Mouse (Mus musculus): ENCODE results near the gene Mrps35. TPM values are rescaled to one million over a fixed set of nuclear protein-coding genes. Genes with fewer than 3 reads are reported as not detected.

Mrps35 gene
- polyA plus RNA-seq, 1 experiment from 2014 or later = 104 TPM

DNA sequence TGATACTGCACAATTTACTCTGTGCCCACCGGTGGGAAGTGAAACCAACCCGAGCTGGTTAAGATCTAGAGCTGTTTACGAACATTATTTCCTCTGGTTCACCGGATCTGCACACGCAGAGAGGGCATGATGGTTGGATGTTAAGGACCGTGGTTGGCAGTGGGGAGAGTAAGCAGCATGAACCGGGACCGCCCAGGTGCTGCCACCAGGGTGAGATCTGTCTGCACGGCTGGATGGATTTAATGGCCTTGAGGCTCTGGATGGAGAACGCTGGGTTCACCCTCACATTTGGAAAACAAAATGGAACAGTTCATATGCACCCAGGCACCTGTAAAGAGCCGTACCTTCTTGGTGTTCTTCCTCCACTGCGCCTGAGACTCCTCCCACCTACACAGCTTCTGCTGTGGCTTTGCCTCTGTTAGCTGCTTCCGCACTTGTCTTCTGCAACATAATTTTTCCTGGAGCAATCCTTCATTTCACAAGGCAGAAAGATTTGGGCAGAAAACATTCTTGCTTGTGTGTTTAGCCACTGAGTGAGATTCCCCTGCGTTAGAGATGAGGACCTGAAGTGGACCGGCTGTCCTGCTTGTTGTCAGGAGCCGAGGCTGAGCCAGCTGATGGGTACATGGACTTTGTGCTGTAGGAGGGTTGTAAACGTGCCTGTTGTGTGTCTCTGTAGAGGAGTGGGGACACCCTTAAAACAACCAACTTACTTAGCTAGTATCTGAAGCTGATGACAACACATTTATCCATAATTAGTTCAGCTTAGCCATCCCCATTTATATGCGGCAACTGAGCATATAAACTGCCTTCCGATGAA, 57.1 kb downstream of the Mrps35 start:
- no peaks in the 10 kb centered on the region for H3K27me3 ChIP-seq (ENCODE audit: insufficient read depth, poor library complexity, severe bottlenecking)
- no peak overlapping the region for H3K27ac ChIP-seq
- H3K36me3 ChIP-seq = peaks cover 43% of the 10 kb centered on the region
- peaks cover 2% of the 10 kb centered on the region for H3K4me1 ChIP-seq (replicated peaks)
- H3K4me3 ChIP-seq = no peak overlapping the region
- H3K9me3 ChIP-seq = no peaks in the 10 kb centered on the region
- WGBS = 88% methylated on average over 19 of the region's 19 CpGs
- no peak for DNase-seq (ENCODE audit: low spot score)

DNA sequence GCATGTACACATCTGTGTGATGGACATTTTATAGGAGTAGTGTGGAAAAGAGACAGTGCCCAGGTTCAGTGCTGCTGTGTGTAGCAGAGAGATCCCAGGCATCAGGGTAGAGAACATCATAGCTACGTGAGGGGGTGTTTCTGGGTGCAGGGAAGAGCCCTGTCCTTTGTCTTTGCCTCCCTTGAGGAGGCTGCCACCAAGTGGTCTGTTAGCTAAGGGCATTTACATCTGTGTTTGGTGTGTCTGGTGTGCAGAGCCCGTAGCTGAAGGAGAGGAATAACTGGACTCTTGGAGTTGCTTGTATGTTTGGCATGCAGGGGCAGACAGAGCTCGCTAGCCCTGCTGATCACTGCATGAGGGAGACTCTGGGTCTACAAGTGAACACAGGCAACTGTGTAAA, 59.7 kb downstream of the Mrps35 start:
- no peaks in the 10 kb centered on the region for H3K9me3 ChIP-seq
- peaks cover 44% of the 10 kb centered on the region for H3K36me3 ChIP-seq
- H3K27me3 ChIP-seq (ENCODE audit: insufficient read depth, poor library complexity, severe bottlenecking) = no peaks in the 10 kb centered on the region
- no peak for DNase-seq (ENCODE audit: low spot score)
- 85% methylated on average over 3 of the region's 3 CpGs for WGBS
- H3K4me1 ChIP-seq (replicated peaks) = no peaks in the 10 kb centered on the region; the same call in 1 of the 2 replicates
- no peak overlapping the region for H3K4me3 ChIP-seq
- no peak overlapping the region for H3K27ac ChIP-seq

DNA sequence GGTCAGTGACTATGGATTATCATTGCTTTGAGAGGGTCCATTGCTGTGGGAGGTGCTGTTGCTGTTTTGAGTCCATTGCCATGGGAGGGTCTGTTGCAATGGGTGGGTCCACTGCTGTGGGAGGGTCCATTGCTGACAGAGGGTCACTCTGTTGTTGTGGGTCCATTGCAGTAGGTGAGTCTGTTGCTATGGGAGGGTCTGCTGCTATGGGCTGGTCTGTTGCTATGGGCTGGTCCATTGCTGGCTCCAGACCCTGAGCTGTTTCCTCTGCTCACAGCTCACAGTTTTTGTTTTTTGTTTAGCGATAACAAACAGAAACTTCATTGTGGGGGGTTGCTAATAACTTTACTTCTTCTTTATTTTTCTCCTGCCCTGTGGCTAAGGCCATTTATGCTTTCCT, 63.0 kb downstream of the Mrps35 start:
- Histone ChIP-seq H3K4me3 (no peak overlapping the region), H3K9me3 (no peaks in the 10 kb centered on the region), H3K4me1 (replicated peaks) (no peaks in the 10 kb centered on the region), H3K27ac (no peak overlapping the region), H3K36me3 (peaks cover 75% of the 10 kb centered on the region), H3K27me3 (ENCODE audit: insufficient read depth, poor library complexity, severe bottlenecking) (no peaks in the 10 kb centered on the region)
- 94% methylated on average over 1 of the region's 1 CpGs for WGBS
- DNase-seq (ENCODE audit: low spot score) = no peak

DNA sequence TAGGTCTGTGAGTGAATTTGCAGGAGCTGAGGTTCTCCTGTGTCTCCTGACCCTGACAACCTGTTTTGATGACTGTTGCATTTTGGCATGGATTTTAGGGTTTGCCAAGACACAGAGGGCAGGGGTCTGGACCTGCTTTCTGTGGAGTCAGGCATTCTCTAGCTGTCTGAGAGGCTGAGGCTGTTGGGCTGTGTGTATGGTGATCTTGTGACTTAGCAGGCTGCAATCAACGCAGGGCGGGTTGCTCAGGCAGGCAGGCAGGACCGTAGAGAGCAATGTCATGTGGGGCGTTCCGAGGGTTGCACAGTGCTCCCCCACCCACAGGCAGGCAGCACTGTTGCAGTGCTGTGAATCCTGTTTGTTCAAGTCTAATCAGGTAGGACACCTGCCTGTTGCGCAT, 64.2 kb downstream of the Mrps35 start:
- no peak overlapping the region for H3K27ac ChIP-seq
- no peaks in the 10 kb centered on the region for H3K9me3 ChIP-seq
- H3K4me1 ChIP-seq (replicated peaks) = no peaks in the 10 kb centered on the region
- H3K36me3 ChIP-seq = peaks cover 74% of the 10 kb centered on the region
- DNase-seq (ENCODE audit: low spot score) = no peak
- no peaks in the 10 kb centered on the region for H3K27me3 ChIP-seq (ENCODE audit: insufficient read depth, poor library complexity, severe bottlenecking)
- 92% methylated on average over 6 of the region's 6 CpGs for WGBS
- no peak overlapping the region for H3K4me3 ChIP-seq

- Histone ChIP-seq H3K4me1 (replicated peaks) (no peaks in the 10 kb centered on the region; the same call in 1 of the 2 replicates), H3K4me3 (no peak overlapping the region), H3K9me3 (no peaks in the 10 kb centered on the region), H3K27me3 (ENCODE audit: insufficient read depth, poor library complexity, severe bottlenecking) (no peaks in the 10 kb centered on the region), H3K36me3 (peaks cover 63% of the 10 kb centered on the region), H3K27ac (no peak overlapping the region)
- WGBS = 90% methylated on average over 7 of the region's 7 CpGs
- no peak for DNase-seq (ENCODE audit: low spot score)
These were observed 66.7 kb downstream of the Mrps35 start for GRCm38 (mm10) chr6:147109283-147109682.

- H3K4me3 ChIP-seq = no peak overlapping the region
- peak; percentile 84 for DNase-seq (ENCODE audit: low spot score)
- peaks cover 11% of the 10 kb centered on the region for H3K36me3 ChIP-seq
- no peaks in the 10 kb centered on the region for H3K9me3 ChIP-seq
- peaks cover 3% of the 10 kb centered on the region; the same call in 1 of the 2 replicates for H3K4me1 ChIP-seq (replicated peaks)
- no peaks in the 10 kb centered on the region for H3K27me3 ChIP-seq (ENCODE audit: insufficient read depth, poor library complexity, severe bottlenecking)
- no peak overlapping the region for H3K27ac ChIP-seq
- 10% methylated on average over 10 of the region's 10 CpGs for WGBS
These were observed 74.0 kb downstream of the Mrps35 start for GRCm38 (mm10) chr6:147116579-147116978.

- no peak for DNase-seq (ENCODE audit: low spot score)
- Histone ChIP-seq H3K9me3 (no peaks in the 10 kb centered on the region), H3K4me3 (no peak overlapping the region), H3K4me1 (replicated peaks) (peaks cover 3% of the 10 kb centered on the region; the same call in 1 of the 2 replicates), H3K36me3 (peaks cover 3% of the 10 kb centered on the region; the same call in 1 of the 2 replicates), H3K27ac (no peak overlapping the region), H3K27me3 (ENCODE audit: insufficient read depth, poor library complexity, severe bottlenecking) (no peaks in the 10 kb centered on the region)
- WGBS = 95% methylated on average over 7 of the region's 7 CpGs
These were observed 75.2 kb downstream of the Mrps35 start for GRCm38 (mm10) chr6:147117764-147118163.

DNA sequence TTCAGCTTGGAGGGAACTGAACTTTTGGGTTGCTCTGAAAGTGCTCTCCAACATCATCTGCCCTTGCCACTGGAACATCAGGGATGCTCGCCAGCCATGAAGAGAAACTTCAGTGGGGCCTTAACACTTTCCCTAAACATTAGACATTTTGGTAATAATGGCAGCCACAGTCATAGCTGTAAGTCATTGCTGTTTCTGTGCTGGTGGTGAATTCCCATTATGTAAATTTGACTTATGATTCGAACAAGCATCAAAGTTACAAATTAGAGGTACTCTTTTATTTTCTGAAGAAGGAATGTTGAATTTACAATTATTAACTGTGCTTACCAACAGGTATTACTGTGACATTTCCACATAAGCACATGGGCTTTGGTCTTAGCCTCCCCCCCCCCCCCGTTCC, 75.6 kb downstream of the Mrps35 start:
- Histone ChIP-seq H3K9me3 (no peaks in the 10 kb centered on the region), H3K27ac (no peak overlapping the region), H3K27me3 (ENCODE audit: insufficient read depth, poor library complexity, severe bottlenecking) (no peaks in the 10 kb centered on the region), H3K36me3 (no peaks in the 10 kb centered on the region), H3K4me3 (no peak overlapping the region), H3K4me1 (replicated peaks) (peaks cover 3% of the 10 kb centered on the region; the same call in 1 of the 2 replicates)
- WGBS = 88% methylated on average over 3 of the region's 3 CpGs
- DNase-seq (ENCODE audit: low spot score) = no peak

DNA sequence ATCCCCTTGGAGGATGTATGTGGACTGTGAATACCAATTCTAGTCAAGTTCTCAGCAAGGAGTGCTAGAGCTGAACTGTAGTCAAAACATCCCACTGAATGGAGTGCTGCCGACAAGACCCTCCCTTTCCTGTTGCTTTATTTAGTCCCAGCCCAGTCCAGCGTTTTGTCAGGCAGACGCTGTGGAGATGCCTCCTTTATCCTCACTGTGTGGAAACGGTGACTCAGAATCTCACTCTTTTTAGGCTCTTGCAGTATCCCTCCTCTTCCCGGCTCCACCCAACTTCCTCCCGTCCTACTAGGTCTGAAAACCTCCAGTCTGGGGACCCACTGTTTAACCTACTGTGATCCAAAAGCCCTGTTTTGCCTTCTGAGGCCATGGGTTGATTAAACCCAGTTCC, 78.8 kb downstream of the Mrps35 start:
- no peaks in the 10 kb centered on the region for H3K9me3 ChIP-seq
- H3K36me3 ChIP-seq = no peaks in the 10 kb centered on the region
- H3K27ac ChIP-seq = no peak overlapping the region
- no peak for DNase-seq (ENCODE audit: low spot score)
- H3K4me3 ChIP-seq = no peak overlapping the region
- WGBS = 52% methylated on average over 6 of the region's 6 CpGs
- no peaks in the 10 kb centered on the region for H3K27me3 ChIP-seq (ENCODE audit: insufficient read depth, poor library complexity, severe bottlenecking)
- H3K4me1 ChIP-seq (replicated peaks) = no peaks in the 10 kb centered on the region

Other genes with a start within 250 kb of the Mrps35 start
- gene Arntl2, start 246.7 kb upstream of the Mrps35 start, polyA plus RNA-seq (2016; fragmentation: Nextera tagmentation; extraction: Ambion mirVana) = 1.5 and 2.1 TPM in 2 replicates
- gene Smco2, start 192.7 kb upstream of the Mrps35 start, polyA plus RNA-seq (2016; fragmentation: Nextera tagmentation; extraction: Ambion mirVana) = not detected in 2 replicates
- gene Ppfibp1, start 154.3 kb upstream of the Mrps35 start, polyA plus RNA-seq (2016; fragmentation: Nextera tagmentation; extraction: Ambion mirVana) = 26.8 and 34.0 TPM in 2 replicates
- gene 1700034J05Rik, start 88.3 kb upstream of the Mrps35 start, polyA plus RNA-seq (2016; fragmentation: Nextera tagmentation; extraction: Ambion mirVana) = 0.14 and 0.32 TPM in 2 replicates
- 0.50 and 0.97 TPM in 2 replicates for gene Rep15, start 10.2 kb upstream of the Mrps35 start, polyA plus RNA-seq (2016; fragmentation: Nextera tagmentation; extraction: Ambion mirVana)
- 0.63 and 1.00 TPM in 2 replicates for gene Mansc4, start 44.3 kb downstream of the Mrps35 start, polyA plus RNA-seq (2016; fragmentation: Nextera tagmentation; extraction: Ambion mirVana)
- 6.5 and 7.1 TPM in 2 replicates for gene Klhl42, start 48.6 kb downstream of the Mrps35 start, polyA plus RNA-seq (2016; fragmentation: Nextera tagmentation; extraction: Ambion mirVana)
- gene Pthlh, start 221.4 kb downstream of the Mrps35 start, polyA plus RNA-seq (2016; fragmentation: Nextera tagmentation; extraction: Ambion mirVana) = 2.8 and 6.4 TPM in 2 replicates